Mouse (Mus musculus): ENCODE data around the gene Clec5a. TPM values are rescaled to one million over a fixed set of nuclear protein-coding genes. Genes with fewer than 3 reads are reported as not detected.
A peak's percentile ranks its signal among the peaks of the same experiment; 100 is the strongest.
"Not testable (repeated sequence)": the region's sequence is repeated elsewhere in the genome, so short reads cannot be mapped to it uniquely, and the experiment has no call there.

The Clec5a gene
- under 1 TPM; 0.15 TPM for total RNA-seq (2021)
- long read RNA-seq, experiment 1, partial matches to known transcripts = 0 of 1 reads
- long read RNA-seq, experiment 1, other reads (novel, unspliced or antisense) = 1 of 1 reads
- long read RNA-seq, experiment 2 = 0 reads

DNA sequence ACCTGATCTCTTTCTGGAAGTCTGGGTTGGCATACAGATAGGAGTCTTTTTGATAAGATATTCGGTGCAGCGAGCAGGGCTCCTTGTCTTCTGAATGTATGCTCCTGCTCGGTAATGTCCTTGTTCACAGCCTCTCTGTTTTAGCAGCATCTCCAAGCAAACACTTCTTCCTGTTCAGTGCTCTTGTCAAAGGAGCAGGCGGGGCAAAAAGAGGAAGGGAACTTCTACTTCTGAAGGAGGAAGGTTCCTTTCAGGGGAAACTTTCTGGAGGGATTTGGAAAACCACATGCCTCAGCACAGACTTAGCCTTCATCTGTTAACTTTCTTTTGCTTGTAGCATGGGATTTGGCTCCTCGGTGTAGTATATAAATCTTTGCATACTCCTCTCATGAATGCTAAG is at the start of gene Clec5a:
Clec5a (minus strand) TSS at position 177 of the 400 bp plus-strand sequence.
- intact Hi-C loops (cut with DNase I) = no loop called here

DNA sequence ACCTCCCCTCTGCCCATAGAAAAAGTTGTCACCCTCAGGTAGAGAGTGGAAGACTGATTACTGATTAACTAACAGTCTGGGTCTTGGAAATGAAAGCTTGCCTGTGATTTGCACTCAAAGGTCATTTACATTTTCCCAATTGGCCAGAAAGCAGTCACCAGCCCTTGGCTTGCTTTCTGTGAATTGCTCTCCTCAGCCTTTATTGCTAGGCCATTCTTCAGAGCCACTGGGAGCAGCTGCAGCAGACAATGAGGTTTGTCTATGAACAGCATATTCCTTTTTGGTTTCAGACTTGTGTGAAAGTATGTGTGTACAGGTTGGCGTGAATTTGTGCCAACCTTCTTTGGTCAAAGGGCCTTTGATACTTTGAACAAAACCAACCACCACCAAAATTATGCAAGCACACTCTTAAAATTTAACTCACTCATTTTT is 49.0 kb upstream of the Clec5a start:
- DNase-seq = no peak
- intact Hi-C loops (cut with DNase I) = no loop called here

More for the DNA sequence above, at the start of gene Clec5a:
- no peak for DNase-seq

- DNase-seq = no peak
- intact Hi-C loops (cut with DNase I) = no loop called here
These were observed 42.9 kb upstream of the Clec5a start, which contains the start of gene Mgam for GRCm38 (mm10) chr6:40628406-40629000. Gene Mgam (plus strand): TSS chr6:40628831.

DNA sequence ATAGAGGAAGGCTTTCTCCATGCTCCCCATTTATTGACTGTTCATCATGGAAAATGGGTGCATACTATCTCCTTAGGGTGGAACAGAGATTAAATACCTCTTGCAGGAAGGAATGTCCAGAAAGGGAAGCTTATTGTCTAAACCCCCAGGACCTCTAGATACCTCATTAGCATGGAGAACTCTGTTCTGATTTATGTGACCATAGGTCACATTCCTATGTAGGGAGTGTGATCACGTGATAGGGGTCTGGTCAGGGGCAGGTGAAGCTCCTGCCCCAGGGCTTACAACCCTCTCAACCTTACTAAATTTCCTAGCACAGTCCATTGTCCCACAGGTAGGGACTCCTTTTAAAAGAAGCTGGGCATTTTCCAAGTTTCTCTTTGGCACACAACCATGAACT is 40.5 kb upstream of the Clec5a start:
- DNase-seq = no peak
- intact Hi-C loops (cut with DNase I) = no loop called here

DNA sequence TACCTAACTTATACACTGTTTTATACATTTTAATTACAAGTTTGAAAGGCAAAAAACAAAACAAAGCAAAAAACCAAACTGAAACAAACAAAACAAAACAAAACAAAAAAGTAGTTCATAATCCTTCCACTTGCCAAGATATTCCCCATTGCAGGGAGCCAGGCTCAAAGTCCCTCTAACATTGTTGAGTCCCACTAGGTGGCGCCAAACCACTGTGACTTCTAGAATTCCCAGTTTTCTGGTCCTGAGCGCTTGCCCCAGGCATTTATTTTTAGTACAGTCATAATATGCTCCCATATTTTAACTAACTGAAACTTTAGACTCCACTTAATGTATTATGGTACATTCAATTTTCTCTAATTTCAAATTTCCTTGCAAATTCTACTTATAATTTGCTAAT is 32.3 kb upstream of the Clec5a start:
- intact Hi-C loops (cut with DNase I) = loop anchor here (5.0 kb wide), 1 partner anchor 74 kb away; no protein-coding TSS in a partner anchor
- DNase-seq = peak in 1 of 2 experiments; percentile 7

GRCm38 (mm10) chr6:40613260-40613852 is 27.7 kb upstream of the Clec5a start, which contains the start of gene Tas2r138:
Gene Tas2r138 (minus strand): TSS chr6:40613310.
- intact Hi-C loops (cut with DNase I) = no loop called here
- DNase-seq = no peak

GRCm38 (mm10) chr6:40610244-40610643 is 24.6 kb upstream of the Clec5a start:
- intact Hi-C loops (cut with DNase I) = no loop called here
- DNase-seq = no peak

- DNase-seq = no peak
- intact Hi-C loops (cut with DNase I) = no loop called here
These were observed 21.8 kb upstream of the Clec5a start for GRCm38 (mm10) chr6:40607431-40607830.

GRCm38 (mm10) chr6:40598546-40598945 is 12.9 kb upstream of the Clec5a start:
- DNase-seq; intact Hi-C loops (cut with DNase I): not testable (repeated sequence)

DNA sequence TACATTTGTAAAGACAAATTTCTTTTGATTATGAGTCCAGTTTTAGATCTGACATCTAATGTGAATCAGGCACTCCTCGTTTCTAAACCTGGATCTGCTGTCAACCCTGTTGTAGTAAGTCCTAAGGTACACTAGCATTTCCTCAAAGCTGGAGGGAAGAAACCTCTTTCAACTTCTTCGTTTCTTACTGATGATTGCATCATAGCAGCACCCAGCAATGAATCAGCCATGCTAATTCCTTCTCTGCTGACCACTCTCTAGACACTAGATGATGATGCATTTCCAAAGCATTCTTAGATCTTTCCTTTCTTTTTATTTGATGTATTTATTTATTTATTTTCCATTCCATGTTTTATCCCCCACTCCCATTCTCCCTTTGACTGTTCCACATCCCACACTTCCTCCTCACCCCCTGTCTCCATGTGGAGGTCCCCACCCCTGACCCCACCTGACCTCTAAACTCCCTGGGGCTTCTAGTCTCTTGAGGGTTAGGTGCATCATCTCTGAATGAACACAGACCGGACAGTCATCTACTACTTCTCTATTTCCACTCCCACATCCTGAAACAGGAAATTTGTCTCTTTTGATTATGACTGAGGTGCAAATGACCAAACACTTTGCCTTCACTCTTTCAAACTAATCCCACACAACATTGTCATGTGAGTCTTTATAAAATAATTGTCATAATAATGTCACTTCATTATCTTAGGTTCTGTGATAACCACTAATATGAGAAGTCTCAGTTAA is 9.4 kb upstream of the Clec5a start:
- intact Hi-C loops (cut with DNase I) = no loop called here
- no peak for DNase-seq

DNA sequence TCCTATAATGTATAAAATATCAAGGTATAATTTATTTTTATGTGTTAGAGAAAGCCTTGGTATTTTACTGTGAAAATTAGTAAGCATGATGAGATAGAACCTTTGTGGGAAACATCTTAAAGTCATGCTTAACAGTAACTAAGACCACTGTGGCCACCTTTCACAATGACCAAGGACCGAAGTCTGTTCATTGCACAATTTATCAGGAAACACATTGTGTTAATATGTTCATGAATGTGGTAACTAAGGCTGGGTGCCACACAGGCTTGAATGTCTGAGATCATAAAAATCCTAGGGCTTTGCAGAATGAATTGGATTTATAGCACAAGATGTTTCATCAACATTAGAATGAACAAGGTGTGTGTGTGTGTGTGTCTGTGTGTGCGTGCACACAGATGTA is 2.7 kb upstream of the Clec5a start:
- no peak for DNase-seq
- intact Hi-C loops (cut with DNase I) = no loop called here

GRCm38 (mm10) chr6:40584336-40584735 is 1.3 kb downstream of the Clec5a start:
- intact Hi-C loops (cut with DNase I) = no loop called here
- DNase-seq = no peak

DNA sequence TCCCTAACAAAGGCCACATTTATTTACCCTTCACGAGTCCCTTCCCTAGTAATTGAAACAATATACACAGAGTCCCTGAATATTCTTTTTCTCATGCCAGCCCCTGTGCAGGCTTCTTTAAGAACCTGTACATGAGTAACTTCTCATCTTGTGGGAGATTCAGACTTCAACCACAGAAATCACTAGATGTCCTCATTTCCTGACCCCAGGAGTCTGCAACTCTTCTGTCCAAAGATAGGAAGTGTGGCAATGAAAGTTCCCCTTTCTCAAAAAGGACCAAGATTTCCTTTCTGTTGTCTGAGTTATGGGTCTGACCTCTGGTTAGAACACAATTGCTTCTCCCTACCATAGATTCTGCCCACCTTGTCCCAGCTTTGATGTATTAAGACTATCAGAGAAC is 9.3 kb downstream of the Clec5a start:
- intact Hi-C loops (cut with DNase I) = no loop called here

GRCm38 (mm10) chr6:40573618-40574017 is 12.0 kb downstream of the Clec5a start:
- intact Hi-C loops (cut with DNase I) = no loop called here
- DNase-seq = no peak

More for the DNA sequence above, 9.3 kb downstream of the Clec5a start:
- no peak for DNase-seq

DNA sequence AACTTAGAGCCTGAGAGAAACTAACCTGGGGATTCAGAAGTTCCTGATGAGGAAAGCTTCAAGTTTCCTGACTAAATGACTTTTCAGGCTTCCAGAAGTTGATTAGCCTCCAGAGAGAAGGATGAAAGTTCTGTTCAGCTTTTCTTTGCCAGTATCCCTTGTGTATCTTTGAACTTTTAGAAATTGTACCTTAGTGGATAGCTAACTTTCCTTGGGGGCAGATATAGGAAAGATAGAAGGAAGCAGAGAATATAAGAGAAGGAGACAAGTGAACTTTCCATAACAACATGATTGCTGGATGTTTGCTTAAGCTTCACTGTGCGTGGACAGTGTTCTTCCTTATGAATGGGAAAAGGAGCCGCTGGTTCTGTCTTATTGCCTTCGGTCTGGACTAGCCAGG is 16.4 kb downstream of the Clec5a start, which contains the start of gene Olfr460:
Olfr460 (plus strand) TSS at position 301 of the 400 bp plus-strand sequence.
- intact Hi-C loops (cut with DNase I) = no loop called here
- no peak for DNase-seq

DNA sequence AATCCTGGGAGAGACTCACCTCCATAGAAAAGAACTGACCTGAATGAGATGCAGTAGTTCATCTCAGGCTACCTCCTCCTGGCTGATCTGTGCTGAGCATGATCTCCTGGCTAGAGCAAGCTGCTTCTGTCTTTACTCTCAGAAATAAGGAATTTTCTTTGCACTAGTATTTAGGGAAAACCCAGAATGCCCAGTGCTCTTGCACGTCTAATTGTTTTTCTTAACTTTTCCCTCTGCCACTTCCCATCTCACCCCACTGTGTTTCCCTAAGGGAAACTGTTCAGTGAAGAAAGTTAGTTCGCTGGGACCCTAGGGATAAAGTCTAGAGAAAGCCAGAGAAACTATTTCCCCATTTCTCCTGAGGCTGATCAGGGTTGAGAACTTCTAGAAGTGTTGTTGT is 30.7 kb downstream of the Clec5a start, which contains the start of gene Olfr461:
Olfr461 (minus strand) TSS at position 101 of the 400 bp plus-strand sequence.
- no peak for DNase-seq
- intact Hi-C loops (cut with DNase I) = no loop called here

DNA sequence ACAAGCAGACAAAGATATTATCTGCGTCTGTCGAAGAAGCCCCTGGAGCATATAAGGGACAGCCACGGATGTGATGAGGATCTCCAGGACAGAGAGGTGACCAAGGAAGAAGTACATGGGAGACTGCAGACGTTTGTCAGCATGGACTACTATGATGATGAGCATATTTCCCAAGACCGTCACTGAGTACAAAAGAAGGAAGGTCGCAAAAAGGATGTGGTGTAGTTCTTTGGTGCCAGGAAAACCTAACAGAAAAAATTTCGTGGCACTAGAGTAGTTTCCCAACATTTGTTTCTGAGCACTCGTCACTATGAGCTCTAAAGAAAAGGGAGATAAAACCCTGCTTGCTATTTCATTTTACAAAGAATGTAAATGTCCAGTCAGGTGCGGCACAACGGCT is 40.9 kb downstream of the Clec5a start:
- DNase-seq = no peak
- intact Hi-C loops (cut with DNase I) = no loop called here
